Mouse (Mus musculus) forebrain, embryonic 12.5 days (tissue): ENCODE measurements around the gene Arhgap28. TPM values are rescaled to one million over a fixed set of nuclear protein-coding genes. Genes with fewer than 3 reads are reported as not detected.

Source experiments
- ATAC-seq: fragments of 200-750 bp; cut with Nextera tagmentation; 2 replicates; pipeline ENCODE4 v1.8.0; 2017; ENCODE audit warnings: moderate TSS enrichment; ENCODE audit not compliant: low FRiP score
- H3K27ac ChIP-seq: fragments of 300-500 bp; sonication (generic); 2 replicates; pipeline ENCODE4 v1.5.1; 2016; ENCODE audit warnings: mild to moderate bottlenecking
- H3K27me3 ChIP-seq: fragments of 300-500 bp; sonication (generic); 2 replicates; pipeline ENCODE4 v1.6.1; 2016; ENCODE audit warnings: mild to moderate bottlenecking
- H3K36me3 ChIP-seq: fragments of 300-500 bp; sonication (generic); replicated peaks from 2 replicates; pipeline ENCODE4 v1.6.1; 2016; ENCODE audit warnings: mild to moderate bottlenecking
- H3K4me1 ChIP-seq: fragments of 300-500 bp; sonication (generic); 2 replicates; pipeline ENCODE4 v1.6.1; 2016
- H3K4me2 ChIP-seq: fragments of 300-500 bp; sonication (generic); 2 replicates; pipeline ENCODE4 v1.6.1; 2016; ENCODE audit warnings: mild to moderate bottlenecking, moderate library complexity
- H3K4me3 ChIP-seq: fragments of 300-500 bp; sonication (generic); replicated peaks from 2 replicates; pipeline ENCODE4 v1.5.1; 2016; ENCODE audit warnings: mild to moderate bottlenecking
- H3K9ac ChIP-seq: fragments of 300-500 bp; sonication (generic); 2 replicates; pipeline ENCODE4 v1.6.1; 2016; ENCODE audit warnings: mild to moderate bottlenecking
- H3K9me3 ChIP-seq: fragments of 300-500 bp; sonication (generic); 2 replicates; pipeline ENCODE4 v1.6.1; 2016
- WGBS: fragments of 180-500 bp; shearing (Covaris S2); methylation state at CpG from one replicate; pipeline ENCODE4 v1.1.7; 2016; 5-methylcytosine and 5-hydroxymethylcytosine counted together
- polyA plus RNA-seq: library from polyadenylated mRNA; unstranded; fragments of >200 nt; fragmentation: Nextera tagmentation; extraction: Ambion mirVana; gene quantifications from 2 replicates; pipeline ENCODE4 v1.2.1, GENCODE M21; 2016

Arhgap28 gene
- polyA plus RNA-seq, 1 experiment from 2014 or later = 17.0 TPM

DNA sequence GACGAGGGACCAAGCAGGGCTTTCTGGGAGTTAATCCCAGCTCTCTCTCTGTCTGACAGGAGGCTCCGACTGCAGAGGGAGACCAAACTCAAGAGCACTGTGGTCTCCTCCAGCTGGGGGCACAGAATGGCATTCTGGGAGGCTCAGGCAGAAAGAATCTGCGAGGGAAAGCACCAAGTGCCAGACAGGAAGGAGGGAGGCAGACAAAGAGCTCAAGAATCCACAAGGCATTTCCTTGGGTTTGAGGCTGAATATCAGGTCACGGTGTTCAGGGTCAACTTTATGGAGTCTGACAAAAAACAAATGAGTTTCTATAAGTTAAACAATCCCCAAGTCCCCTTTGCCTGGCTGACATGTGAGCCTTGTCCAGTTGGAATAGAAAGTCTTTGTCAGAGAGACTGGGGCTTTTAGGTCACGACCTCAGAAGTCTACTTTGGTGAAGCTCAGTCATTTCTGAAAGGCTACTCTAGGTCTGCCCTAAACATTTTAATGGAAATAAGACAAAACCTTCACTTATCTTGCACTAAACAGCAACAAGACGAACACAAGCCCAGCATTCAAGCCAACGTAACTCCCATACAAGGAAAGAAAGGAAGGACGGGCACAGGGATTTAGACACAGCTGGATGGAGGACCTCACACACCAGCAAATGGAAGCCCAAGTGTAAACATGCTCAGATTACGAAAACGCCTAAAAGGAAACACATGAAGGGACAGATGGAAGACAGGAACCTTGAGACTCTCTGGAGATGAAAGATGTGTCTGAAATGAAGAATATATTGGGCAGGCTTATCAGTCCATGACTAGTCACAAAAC lies 47.8 kb downstream of the Arhgap28 start:
- H3K27ac ChIP-seq = no peak overlapping the region
- no peaks in the 10 kb centered on the region for H3K4me1 ChIP-seq
- no peak for ATAC-seq
- H3K9me3 ChIP-seq = no peaks in the 10 kb centered on the region
- no peak overlapping the region for H3K9ac ChIP-seq
- no peaks in the 10 kb centered on the region for H3K27me3 ChIP-seq
- no peaks in the 10 kb centered on the region for H3K36me3 ChIP-seq
- 23% methylated on average over 10 of the region's 10 CpGs for WGBS
- no peak overlapping the region for H3K4me2 ChIP-seq
- no peak overlapping the region for H3K4me3 ChIP-seq

DNA sequence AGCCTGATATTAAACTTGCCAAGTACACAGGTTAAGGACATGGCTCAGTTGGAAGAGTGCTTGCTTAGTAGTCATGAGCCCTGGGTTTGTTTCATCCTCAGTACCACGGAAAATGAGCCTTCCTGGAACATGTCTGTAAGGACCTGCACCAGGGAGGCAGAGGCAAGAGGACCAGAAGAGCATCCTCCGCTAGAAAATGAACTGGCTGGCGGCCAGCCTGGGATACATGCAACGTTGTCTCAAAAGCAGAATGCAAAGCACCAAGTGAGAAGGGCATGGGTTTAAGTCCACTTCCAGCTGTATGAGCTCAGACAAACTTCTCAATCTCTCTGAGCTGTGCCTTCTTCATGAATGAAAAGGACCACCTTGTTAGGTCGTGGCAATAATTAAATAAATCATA lies 49.0 kb downstream of the Arhgap28 start:
- H3K27ac ChIP-seq = no peak overlapping the region
- H3K4me3 ChIP-seq = no peak overlapping the region
- no peaks in the 10 kb centered on the region for H3K4me1 ChIP-seq
- H3K9ac ChIP-seq = no peak overlapping the region
- H3K4me2 ChIP-seq = no peak overlapping the region
- no peaks in the 10 kb centered on the region for H3K9me3 ChIP-seq
- no peak for ATAC-seq
- H3K36me3 ChIP-seq = no peaks in the 10 kb centered on the region
- H3K27me3 ChIP-seq = no peaks in the 10 kb centered on the region
- WGBS = 87% methylated on average over 5 of the region's 5 CpGs

DNA sequence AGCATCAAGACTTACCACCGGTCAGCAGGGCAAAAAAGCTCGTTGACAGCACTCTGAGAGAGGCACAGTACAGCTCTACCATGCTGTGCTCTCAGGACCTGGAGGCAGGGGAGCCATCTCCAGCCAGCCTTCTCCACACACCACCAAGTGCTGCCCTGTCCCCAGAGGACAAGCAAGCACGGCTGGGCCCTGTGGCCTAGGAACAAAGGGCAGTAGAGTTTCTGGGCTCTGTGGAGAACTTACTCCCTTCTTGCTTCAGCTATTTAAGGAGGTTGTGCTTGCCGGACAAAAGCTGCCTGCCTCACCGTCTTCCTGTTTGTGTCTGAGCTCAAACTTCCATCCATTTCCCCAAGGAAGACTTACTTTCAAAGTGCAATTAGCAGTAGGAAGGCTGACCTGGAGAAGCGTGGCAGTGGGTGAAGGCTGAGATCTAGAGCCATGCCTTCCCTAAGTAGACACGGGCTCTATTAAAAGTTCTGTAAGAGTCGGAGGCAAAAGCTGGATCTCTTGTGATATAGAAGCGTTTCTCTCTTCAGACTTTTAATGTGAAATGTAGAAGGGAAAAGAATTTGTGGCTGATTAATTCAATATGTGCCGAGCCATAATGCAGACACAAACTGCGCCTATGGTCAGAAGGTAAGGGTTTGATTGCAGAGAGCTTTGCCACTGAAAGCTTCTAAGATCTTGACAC lies 53.3 kb downstream of the Arhgap28 start:
- H3K4me1 ChIP-seq = no peaks in the 10 kb centered on the region; the same call in 1 of the 2 replicates
- H3K4me3 ChIP-seq = peak overlapping the region; percentile 19; the same call in 1 of the 2 replicates
- ATAC-seq = no peak
- WGBS = 68% methylated on average over 11 of the region's 11 CpGs
- H3K36me3 ChIP-seq = no peaks in the 10 kb centered on the region
- no peak overlapping the region for H3K4me2 ChIP-seq
- H3K9me3 ChIP-seq = no peaks in the 10 kb centered on the region
- peak overlapping the region; percentile 68; the same call in 1 of the 2 replicates for H3K27ac ChIP-seq
- no peak overlapping the region for H3K9ac ChIP-seq
- no peaks in the 10 kb centered on the region for H3K27me3 ChIP-seq

DNA sequence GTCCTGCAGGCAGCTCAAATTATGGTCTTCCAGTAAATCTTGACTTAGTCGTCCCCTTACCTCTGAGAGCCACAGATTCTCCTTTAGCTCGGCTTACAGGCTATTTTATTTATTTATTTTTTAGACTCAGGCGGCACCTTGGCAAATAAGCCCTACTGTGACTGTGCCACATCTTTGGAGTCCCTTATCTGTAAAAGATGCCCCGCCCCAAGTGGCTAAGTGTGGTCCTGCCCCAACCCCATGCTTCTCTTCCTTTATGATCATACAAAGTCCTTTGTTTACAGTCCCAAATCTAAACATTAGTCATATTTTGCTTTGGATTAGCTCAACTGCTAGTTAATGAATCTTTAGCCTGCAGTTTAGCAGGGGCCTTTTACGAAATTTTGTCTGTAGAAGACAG lies 55.3 kb downstream of the Arhgap28 start:
- no peaks in the 10 kb centered on the region for H3K27me3 ChIP-seq
- no peak overlapping the region for H3K27ac ChIP-seq
- 86% methylated on average over 5 of the region's 5 CpGs for WGBS
- no peaks in the 10 kb centered on the region for H3K9me3 ChIP-seq
- H3K4me3 ChIP-seq = no peak overlapping the region
- H3K4me1 ChIP-seq = no peaks in the 10 kb centered on the region; the same call in 1 of the 2 replicates
- no peaks in the 10 kb centered on the region for H3K36me3 ChIP-seq
- no peak for ATAC-seq
- H3K9ac ChIP-seq = no peak overlapping the region
- H3K4me2 ChIP-seq = no peak overlapping the region

DNA sequence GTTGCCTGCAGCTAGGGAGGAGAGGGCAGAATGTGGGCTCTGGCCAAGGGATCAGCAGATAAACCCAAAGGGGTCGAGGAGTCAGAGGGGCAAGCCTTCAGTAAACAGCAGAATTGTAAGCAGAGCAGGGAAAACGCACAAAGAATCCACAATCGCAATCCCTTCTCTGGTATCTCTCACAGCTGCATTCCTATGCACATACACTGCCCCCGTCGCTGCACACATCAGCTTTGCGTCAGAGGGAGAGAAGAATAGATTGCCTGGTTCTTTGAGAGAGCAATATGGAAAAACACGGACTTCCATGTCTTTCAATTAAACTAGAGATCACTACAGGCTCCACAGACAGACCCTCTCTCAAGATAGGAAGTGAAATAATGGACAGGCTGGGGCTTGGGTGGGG lies 58.5 kb downstream of the Arhgap28 start:
- 68% methylated on average over 7 of the region's 7 CpGs for WGBS
- Histone ChIP-seq H3K4me3 (no peak overlapping the region), H3K9ac (no peak overlapping the region), H3K36me3 (no peaks in the 10 kb centered on the region), H3K9me3 (no peaks in the 10 kb centered on the region), H3K27ac (no peak overlapping the region), H3K4me2 (no peak overlapping the region), H3K27me3 (no peaks in the 10 kb centered on the region), H3K4me1 (no peaks in the 10 kb centered on the region; the same call in 1 of the 2 replicates)
- no peak for ATAC-seq

DNA sequence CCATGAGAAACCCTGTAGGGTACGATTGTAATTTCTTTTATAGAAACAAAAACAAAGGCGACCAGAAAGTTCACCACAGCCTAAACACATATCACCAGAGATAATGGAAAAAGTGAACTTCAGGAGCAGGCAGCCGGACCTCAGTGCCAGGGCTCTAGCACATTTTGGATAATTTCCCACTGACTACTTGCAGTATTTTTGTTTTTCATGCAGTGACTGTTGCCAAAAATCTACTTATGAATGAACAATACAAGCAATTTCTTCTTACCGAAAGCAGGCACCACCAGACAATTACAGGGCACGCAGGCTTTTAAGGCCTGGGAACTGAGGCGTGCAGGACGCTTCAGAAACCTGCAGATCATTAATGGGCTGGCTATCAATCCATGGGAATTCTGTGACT lies 59.7 kb downstream of the Arhgap28 start:
- H3K9ac ChIP-seq = no peak overlapping the region
- H3K9me3 ChIP-seq = no peaks in the 10 kb centered on the region
- H3K4me2 ChIP-seq = no peak overlapping the region
- H3K27ac ChIP-seq = no peak overlapping the region
- no peaks in the 10 kb centered on the region for H3K27me3 ChIP-seq
- no peak for ATAC-seq
- 83% methylated on average over 7 of the region's 7 CpGs for whole genome bisulfite sequencing
- H3K36me3 ChIP-seq = no peaks in the 10 kb centered on the region
- 0 out of 2 replicates have a peak, but pooled peaks cover 5% of the 10 kb centered on the region for H3K4me1 ChIP-seq
- no peak overlapping the region for H3K4me3 ChIP-seq

DNA sequence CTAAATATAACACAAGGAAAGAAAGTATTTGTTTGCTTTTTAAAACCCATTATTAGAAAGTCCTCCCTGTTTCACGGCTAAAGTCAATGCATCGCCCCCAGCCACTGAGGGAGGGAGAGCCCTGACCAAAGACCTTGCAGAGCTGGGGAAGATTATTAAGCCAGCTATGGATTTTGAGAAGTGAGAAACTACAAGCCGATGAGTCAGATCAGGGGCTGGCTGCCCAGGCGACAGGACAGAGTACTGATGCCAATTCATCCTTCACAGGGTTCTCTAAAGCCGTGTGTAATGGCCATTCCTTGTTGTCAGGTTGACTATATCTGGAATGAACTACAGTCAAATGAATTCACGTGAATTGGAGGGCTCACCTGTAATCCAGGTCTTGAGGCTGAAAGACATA lies 62.9 kb downstream of the Arhgap28 start:
- no peaks in the 10 kb centered on the region for H3K27me3 ChIP-seq
- H3K9me3 ChIP-seq = no peaks in the 10 kb centered on the region
- 0 out of 2 replicates have a peak, but pooled peaks cover 5% of the 10 kb centered on the region for H3K4me1 ChIP-seq
- no peak overlapping the region for H3K9ac ChIP-seq
- no peak overlapping the region for H3K27ac ChIP-seq
- no peaks in the 10 kb centered on the region for H3K36me3 ChIP-seq
- H3K4me2 ChIP-seq = no peak overlapping the region
- 92% methylated on average over 6 of the region's 6 CpGs for WGBS
- no peak for ATAC-seq
- no peak overlapping the region for H3K4me3 ChIP-seq

DNA sequence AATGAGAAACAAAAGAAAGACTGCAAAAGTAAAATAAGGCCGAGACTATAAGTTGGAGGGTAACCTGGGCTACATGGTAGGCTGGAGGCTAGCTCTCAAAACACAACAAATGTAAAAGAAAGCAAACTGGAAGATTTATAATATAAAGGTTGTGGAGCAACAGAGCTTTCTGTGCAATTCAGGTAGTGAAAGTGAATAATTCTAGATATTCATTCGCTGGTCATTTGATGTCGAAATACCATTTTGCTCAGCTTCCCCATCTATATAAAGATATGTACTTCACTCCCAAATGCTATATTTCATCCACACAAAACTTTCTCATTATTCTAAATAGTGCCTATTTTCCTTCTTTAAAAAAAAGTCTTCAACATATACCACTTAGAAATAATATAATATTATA lies 66.9 kb downstream of the Arhgap28 start:
- no peak overlapping the region for H3K9ac ChIP-seq
- no peak for ATAC-seq
- H3K27ac ChIP-seq = no peak overlapping the region
- H3K4me2 ChIP-seq = no peak overlapping the region
- H3K4me3 ChIP-seq = no peak overlapping the region
- H3K36me3 ChIP-seq = no peaks in the 10 kb centered on the region
- WGBS = 99% methylated on average over 3 of the region's 3 CpGs
- H3K27me3 ChIP-seq = no peaks in the 10 kb centered on the region
- H3K9me3 ChIP-seq = no peaks in the 10 kb centered on the region
- H3K4me1 ChIP-seq = 0 out of 2 replicates have a peak, but pooled peaks cover 5% of the 10 kb centered on the region

DNA sequence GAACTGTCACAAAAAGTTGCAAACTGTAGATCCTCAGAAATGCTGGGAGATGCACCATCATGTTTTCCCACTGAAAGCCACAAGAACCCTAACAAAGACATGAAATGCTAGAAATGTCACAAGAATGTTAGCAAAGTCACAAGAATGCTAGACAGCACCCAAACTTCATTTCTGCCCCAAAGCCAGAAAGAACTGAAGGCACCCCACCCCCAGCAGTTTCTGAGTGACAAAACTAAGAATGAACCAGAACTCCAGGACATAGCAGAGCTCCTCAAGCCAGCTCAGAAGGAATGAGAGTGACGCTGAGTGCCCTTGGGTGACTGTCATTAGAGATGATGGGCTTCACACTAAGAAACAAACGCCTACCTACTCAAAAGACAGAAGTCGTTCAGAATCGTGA lies 68.4 kb downstream of the Arhgap28 start:
- no peaks in the 10 kb centered on the region for H3K9me3 ChIP-seq
- no peak overlapping the region for H3K9ac ChIP-seq
- no peak overlapping the region for H3K4me2 ChIP-seq
- H3K4me1 ChIP-seq = 0 out of 2 replicates have a peak, but pooled peaks cover 5% of the 10 kb centered on the region
- H3K36me3 ChIP-seq = no peaks in the 10 kb centered on the region
- WGBS = 70% methylated on average over 4 of the region's 4 CpGs
- no peaks in the 10 kb centered on the region for H3K27me3 ChIP-seq
- no peak overlapping the region for H3K27ac ChIP-seq
- ATAC-seq = no peak
- H3K4me3 ChIP-seq = no peak overlapping the region

DNA sequence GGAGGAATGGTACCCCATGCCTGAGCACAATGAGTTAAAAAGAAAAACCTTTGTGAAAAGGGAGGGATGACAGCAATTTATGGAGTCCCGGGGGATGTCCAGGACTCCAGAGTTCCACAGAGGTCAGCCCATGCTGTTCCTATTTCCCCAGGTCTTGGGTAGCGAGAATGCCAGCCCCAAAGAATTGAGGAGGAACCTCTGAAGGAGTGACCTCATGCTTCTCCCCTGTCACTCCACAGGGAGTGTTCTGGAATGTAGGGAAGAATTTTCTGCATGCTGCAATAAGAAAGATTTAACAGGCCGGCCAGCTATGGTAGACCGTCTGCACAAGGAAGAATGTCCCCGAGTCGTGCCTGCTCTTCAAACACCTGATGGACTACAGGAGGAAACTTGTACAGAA lies 72.5 kb downstream of the Arhgap28 start:
- Histone ChIP-seq H3K4me2 (no peak overlapping the region), H3K9me3 (no peaks in the 10 kb centered on the region)
- WGBS = 85% methylated on average over 6 of the region's 6 CpGs

DNA sequence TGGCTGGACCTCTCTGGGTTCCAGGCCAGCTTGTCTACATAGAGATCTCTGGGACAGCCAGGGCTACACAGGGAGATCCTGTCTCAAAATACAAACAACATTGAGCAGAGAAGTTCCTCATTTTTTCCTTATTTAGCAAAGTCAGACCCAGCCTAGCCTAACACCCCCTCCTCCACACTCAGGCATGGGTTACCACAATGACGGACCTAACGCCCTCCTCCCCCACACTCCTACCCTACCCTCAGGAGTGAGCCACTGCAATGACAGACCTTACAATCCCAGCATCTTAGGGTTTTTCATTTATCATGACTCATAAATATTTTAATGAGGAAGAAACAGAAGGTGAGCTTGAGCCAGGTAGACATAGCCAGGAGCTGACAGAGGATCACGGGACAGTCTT lies 73.0 kb downstream of the Arhgap28 start:
- H3K27me3 ChIP-seq = no peaks in the 10 kb centered on the region
- no peak overlapping the region for H3K4me3 ChIP-seq
- no peak overlapping the region for H3K4me2 ChIP-seq
- H3K27ac ChIP-seq = no peak overlapping the region
- H3K9me3 ChIP-seq = no peaks in the 10 kb centered on the region
- no peak for ATAC-seq
- no peak overlapping the region for H3K9ac ChIP-seq
- H3K4me1 ChIP-seq = no peaks in the 10 kb centered on the region
- 92% methylated on average over 3 of the region's 3 CpGs for WGBS
- no peaks in the 10 kb centered on the region for H3K36me3 ChIP-seq

More for the DNA sequence above, 72.5 kb downstream of the Arhgap28 start:
- Histone ChIP-seq H3K36me3 (no peaks in the 10 kb centered on the region), H3K9ac (no peak overlapping the region), H3K27ac (no peak overlapping the region), H3K4me1 (no peaks in the 10 kb centered on the region), H3K27me3 (no peaks in the 10 kb centered on the region), H3K4me3 (no peak overlapping the region)
- no peak for ATAC-seq

DNA sequence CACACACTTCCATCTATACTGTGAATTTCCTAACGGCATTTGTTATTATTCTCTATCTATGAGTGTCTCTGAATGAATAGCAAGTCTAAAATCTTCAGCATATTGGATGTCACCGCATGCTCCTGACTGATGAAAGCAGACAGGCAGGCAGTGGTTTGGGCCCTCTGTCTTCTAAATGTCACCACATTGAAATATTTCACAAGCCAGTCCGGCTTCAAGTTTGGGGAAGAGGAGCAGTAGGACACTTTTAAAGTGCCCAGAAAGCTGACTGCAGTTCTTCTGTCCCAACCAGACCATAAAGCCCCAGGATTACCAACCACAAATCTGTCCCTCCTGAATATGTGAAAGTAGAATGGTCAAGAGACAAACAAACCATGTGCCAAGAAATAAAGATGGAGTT lies 73.5 kb downstream of the Arhgap28 start:
- Histone ChIP-seq H3K9ac (no peak overlapping the region), H3K4me2 (no peak overlapping the region), H3K36me3 (no peaks in the 10 kb centered on the region), H3K4me1 (no peaks in the 10 kb centered on the region), H3K27me3 (no peaks in the 10 kb centered on the region), H3K9me3 (no peaks in the 10 kb centered on the region), H3K27ac (no peak overlapping the region), H3K4me3 (no peak overlapping the region)
- WGBS = 94% methylated on average over 3 of the region's 3 CpGs
- no peak for ATAC-seq
